Mouse (Mus musculus): ENCODE results near the gene B830017H08Rik.

Gene B830017H08Rik

DNA sequence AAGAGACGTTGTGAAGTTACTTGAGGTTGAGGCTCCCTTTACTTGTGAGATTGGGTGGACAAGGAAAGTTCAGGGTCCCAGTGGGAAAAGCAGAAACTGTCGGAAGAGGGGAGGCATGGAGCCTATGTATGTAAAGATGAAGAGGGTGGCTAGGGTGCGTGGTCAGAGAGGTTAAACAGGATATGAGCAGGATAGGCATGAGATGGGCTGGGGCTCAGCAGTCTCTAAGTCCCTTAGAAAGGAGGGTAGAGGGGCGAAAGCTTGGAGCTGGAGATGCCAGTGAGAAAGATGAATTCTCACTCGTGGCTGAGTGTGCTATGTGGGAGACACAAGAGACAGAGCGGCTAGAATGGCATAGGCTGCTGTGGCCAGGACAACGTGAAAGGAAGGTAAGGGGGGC, at the start of gene B830017H08Rik:
Gene B830017H08Rik (plus strand): TSS at position 301 of the 400 bp plus-strand sequence.
- no peak for DNase-seq (ENCODE audit: low spot score in 2 of 2)

DNA sequence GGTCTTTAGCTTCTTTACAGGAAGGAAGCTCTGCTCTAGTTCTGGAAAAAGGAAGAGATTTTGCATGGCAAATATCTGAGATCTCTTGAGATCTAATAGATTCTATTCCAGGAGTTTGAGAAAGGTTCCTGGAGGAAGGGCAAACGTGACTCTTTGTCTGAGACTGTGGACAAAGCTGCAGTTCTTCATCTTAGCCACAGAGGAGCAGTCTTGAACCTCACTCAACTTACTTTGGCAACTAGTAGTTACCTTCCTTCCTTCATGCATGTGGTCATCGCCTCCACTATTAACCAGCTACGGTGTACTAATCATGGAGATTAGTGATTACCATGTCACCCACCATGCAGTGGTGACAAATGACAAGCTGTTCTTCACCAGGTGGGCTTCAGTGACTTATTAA, 47.6 kb upstream of the B830017H08Rik start:
- no peak for DNase-seq (ENCODE audit: low spot score in 2 of 2)

DNA sequence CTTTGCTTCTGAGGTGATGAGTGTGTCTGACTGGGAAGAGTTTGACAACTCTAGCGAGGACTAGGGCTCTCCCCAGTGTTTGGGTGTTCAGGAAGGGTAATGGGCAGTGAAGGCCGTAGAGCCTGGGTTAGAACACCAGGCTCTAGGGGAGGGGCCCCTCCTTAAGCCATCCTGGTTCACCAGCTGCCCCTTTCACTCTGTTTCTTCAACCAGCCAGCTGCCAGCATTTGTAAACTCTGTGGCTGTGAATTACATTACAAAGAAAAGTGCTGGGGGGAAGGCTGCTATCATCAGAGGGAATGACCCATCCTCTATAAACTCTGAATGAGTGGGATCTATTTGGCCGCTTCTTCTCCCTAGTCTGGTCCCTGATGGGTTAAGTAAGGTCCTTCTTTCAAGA, 40.2 kb upstream of the B830017H08Rik start:
- no peak for DNase-seq (ENCODE audit: low spot score in 2 of 2)

DNA sequence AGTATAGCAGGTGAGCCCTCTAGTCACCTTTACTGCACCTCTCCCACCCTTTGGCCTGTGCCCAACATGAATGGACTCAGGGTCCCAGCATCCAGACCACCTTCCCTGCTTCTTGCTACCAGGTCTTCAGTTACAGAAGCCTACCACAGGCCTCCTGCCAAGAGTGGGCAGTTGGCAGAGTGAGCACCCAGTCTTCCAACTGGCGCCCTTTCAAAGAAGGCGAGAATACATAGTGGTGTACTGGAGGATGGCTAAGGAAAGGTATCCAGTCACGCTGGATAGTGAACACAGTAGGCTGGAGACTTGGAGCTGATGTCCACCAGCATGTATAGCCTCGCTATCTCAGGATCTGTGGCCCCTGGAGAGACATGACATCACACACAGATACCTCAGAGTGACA, 38.9 kb upstream of the B830017H08Rik start:
- DNase-seq (ENCODE audit: low spot score in 2 of 2): peak in 1 of 2 experiments; percentile 54

DNA sequence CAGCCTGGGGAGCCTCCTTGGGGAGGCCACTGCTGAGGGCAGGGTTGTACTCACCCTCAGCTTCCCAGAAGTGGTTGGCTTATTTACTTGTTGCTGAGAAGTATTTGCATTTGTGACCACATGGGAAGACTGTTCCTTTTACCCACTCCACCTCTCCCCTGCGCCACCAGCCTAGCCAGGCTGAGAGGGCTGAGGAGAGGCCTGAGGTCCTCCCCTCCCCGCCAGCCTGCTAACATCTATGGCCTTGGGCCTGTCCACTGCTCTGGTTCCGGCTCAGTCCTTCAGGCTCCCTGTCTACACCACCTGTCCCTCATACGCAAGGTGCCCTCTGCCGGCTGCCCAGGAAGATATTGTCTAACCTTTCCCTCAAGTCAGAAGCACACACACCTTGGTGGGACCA, 37.3 kb upstream of the B830017H08Rik start:
- no peak for DNase-seq (ENCODE audit: low spot score in 2 of 2)

DNA sequence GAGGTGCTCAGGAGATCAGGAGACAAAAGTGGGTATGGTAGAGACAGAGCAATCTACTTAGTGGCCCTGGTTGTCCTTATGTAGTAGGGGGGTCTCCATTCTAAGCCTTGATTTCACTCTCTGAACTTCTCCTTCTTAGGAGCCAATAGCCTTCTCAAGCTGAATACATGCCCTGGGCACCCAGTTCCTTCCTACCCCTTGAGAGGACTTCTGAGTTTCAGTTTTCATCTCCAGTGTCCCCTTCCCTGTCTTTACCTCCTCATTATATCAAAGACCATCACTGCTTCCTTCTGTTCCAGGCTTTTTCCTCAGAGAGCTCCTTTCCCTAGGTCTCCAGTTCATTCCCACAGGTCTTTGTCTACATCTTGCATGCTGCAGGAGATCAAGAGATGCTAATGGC, 36.4 kb upstream of the B830017H08Rik start:
- DNase-seq (ENCODE audit: low spot score in 2 of 2): no peak

DNA sequence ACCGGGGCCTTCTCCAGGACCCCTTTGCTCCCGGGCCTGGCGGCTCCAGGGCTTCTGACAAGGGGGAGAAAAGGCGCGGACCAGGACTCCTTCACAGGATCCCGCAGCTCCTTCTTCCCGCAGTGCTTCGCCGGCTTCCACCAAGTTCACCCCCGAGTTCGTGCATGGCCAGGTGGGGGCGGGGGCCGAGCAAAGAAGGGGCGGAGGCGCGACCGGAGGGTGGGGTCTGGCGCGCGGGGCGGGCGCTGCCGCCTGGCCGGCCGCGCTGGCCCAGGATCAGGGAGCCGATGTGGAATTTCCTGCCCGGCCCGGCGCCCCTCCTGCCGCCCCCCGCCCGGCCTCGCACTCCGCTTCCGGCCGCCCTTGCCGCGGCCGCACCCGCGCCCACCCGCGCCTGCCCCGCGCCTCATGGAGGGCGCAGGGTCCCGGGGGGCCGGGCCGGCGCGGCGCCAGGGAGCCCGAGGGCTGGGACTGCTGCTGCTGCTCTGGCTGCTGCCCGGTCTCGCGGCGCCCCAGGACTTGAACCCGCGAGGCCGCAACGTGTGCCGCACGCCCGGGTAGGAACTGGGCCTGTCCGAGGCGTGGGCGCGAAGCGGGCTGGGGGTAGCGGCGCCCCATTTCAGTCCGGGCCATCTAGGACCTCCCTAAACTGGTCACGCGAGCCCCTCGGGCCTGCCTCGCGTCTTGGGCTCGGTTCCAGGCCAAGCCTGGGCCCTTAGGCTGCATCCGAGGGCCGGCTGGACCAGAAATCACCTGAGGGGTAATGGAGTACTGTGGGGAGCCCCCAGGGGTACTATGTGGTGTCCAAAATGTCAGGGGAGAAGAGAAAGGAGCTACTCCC, 35.7 kb upstream of the B830017H08Rik start, which contains the start of gene Scarf2:
Gene Scarf2 (plus strand): TSS at position 312 of the 841 bp plus-strand sequence.
- no peak for DNase-seq (ENCODE audit: low spot score in 2 of 2)

DNA sequence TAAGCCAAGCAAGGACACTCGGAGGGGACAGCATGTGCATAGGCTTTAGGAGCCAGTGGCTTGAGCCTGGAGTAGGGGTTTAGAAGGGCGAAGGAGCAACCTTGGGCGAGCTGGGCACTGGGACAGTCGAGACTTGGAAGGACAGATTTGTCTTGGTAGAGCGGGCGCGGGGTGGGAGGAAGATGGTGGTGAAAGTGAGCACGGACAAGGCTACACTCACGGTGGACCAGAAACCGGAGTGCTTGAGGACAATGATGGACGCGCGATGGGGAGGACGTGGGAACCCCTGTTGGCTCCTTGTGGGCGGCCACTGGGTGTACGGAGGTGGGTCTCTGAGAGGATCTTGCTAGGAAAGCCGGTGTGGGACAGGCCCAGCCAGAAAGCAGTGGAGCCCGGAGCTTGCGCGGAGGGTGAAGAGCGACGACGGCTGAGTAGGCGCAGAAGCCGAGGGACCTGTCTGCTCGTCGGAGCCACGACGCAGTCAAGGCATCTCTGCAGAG, 35.1 kb upstream of the B830017H08Rik start:
- DNase-seq (ENCODE audit: low spot score in 2 of 2): no peak

DNA sequence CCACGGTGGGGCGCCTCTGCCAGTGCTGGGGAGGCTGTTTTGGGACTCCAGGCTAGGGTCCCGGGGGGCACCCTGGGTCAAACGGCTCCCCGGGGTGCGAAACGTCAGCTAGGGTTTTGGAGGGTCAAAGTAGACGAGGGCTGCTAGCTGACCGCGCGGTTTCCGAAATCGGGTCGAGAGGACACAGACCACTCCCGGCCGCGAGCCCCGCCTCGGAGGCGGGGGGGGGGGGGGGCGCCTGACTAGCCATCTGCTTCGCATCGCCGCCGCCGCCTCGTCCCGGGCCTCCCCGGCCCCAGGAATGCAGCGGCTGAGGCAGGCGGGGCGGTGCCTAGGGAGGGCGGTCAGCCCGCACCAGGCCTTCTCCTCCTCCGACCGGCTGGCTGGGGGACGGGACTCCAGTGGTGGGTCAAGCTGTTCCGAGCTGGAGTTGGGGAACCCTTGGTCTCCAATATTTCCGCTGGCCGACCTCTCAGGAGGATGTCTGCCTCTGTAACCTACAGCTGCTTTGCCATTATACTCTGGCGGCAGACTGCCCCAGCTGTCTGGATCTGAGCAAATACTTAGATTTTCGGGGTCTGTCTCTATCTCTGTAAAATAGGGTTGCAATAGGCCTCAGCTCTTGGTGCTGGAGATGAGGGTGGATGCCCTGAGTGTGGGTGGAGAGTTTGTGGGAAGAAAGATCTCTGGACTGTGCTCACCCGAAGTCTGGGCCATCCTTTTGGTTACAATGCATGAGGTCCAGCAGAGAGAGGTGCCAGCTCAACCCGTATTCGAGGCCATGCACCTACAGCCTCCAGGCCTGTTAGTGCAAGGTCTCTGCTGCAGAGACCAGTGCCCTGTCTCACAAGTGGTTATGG, 34.4 kb upstream of the B830017H08Rik start:
- DNase-seq (ENCODE audit: low spot score in 2 of 2): no peak

DNA sequence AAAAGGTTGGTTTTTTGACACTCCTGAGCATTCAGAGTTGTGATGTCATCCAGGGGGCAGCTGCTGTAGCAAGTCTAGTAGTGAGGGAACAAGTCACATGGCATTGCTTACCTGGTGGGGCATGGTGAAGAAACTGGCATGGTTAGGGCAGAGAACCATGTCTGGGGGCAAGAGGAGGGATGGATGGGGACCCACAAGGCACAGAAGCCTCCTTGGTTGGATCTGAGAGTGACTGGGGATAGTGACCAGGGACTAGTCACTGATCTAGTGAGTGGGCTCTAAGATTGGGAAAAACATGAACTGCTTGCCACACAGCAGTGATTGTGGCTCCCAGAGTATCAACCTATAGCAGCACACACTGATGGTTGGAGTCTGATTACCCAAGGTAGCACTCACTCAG, 33.3 kb upstream of the B830017H08Rik start:
- DNase-seq (ENCODE audit: low spot score in 2 of 2): no peak

DNA sequence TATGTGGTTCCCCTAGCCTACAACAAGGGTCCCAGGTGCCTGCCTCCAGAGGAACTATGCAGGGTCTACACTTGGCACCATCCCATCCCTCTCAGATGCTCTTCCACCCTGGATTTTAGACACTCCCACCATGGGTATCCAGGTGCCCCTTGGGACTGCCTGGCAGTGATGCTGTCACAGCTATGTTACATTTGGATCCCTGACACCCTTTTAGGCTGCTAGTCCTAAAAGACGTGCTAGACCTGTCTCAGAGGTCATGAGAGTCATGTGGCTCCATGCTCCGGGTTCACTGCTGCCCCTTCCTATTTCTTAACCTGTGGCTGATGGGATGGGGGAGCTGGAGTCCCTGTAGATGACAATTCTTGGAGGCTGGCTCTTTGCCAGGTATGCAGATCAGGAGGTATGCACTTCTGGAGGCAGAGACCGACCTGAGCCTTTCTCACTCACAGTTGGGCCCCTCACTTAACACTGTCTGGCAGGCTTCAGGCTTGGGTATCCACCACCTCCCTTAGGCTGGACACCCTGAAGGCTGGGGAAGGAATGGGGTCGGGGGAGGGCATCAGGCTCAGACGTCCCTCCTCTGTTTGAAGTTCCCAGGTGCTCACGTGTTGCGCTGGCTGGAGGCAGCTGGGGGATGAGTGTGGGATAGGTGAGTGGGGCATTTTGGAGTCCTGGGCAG, 31.0 kb upstream of the B830017H08Rik start:
- DNase-seq (ENCODE audit: low spot score in 2 of 2): no peak

DNA sequence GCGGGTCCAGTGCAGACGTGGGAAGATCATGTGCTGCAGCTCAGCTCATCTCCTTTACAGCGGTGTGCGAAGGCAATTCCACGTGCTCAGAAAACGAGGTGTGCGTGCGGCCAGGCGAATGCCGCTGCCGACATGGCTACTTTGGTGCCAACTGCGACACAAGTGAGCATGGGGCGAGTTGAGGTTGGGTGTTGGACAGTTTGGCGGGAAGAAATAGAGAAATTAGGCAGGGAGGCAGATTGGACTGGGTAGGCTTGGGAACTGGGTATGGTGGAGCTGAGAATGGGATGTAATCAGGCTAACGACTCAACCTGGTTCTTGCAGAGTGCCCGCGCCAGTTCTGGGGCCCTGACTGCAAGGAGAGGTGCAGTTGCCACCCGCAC, 30.5 kb upstream of the B830017H08Rik start:
- no peak for DNase-seq (ENCODE audit: low spot score in 2 of 2)

DNA sequence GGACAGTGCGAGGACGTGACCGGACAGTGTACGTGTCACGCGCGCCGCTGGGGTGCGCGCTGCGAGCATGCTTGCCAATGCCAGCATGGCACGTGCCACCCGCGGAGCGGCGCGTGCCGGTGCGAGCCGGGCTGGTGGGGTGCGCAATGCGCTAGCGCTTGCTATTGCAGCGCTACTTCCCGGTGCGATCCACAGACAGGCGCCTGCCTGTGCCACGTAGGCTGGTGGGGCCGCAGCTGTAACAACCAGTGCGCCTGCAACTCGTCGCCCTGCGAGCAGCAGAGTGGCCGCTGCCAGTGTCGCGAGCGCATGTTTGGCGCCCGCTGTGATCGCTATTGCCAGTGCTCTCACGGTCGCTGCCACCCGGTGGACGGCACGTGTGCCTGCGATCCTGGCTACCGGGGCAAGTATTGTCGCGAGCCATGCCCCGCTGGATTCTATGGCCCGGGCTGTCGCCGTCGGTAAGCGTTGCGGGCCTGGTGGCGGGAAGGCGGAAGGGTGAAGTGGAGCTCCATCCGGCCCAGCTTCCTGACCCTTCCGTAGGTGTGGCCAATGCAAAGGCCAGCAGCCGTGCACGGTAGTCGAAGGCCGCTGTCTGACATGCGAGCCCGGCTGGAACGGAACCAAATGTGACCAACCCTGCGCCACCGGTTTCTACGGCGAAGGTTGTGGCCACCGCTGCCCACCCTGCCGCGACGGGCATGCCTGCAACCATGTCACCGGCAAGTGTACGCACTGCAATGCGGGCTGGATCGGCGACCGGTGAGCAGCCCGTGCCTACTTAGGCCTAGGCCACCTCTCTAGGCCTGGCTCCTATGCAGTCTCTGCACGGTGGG, 29.9 kb upstream of the B830017H08Rik start:
- DNase-seq (ENCODE audit: low spot score in 2 of 2): peak in 1 of 2 experiments; percentile 59

DNA sequence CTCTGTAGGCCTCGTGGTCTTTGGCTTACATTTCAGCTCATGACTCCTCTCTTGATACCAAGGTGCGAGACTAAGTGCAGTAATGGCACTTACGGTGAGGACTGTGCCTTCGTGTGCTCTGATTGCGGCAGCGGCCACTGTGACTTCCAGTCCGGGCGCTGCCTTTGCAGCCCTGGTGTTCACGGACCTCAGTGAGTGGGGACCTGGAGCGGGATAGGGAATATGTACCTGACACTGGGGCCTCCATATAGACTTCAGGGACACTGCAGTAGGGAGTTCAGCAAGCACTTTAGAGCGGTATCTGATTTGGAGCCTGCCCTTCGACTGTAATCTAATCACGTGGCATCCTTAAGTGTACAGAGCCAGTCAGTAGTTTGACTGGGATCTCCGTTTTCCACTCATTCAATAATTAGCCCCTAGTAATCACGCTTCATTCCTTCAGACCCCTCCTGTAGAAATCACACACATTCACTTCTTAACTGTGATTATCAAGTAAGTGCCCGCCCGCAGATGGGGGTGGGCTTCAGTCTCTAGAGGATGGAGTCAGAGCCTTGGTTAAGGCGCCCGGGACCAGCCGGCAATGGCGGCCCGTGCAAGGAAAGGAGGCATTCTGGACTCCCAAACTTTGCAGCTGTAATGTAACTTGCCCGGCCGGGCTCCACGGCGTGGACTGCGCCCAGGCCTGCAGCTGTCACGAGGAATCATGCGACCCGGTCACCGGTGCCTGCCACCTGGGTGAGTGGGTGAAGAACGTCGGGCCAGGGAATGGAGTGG, 29.1 kb upstream of the B830017H08Rik start:
- DNase-seq (ENCODE audit: low spot score in 2 of 2): no peak

DNA sequence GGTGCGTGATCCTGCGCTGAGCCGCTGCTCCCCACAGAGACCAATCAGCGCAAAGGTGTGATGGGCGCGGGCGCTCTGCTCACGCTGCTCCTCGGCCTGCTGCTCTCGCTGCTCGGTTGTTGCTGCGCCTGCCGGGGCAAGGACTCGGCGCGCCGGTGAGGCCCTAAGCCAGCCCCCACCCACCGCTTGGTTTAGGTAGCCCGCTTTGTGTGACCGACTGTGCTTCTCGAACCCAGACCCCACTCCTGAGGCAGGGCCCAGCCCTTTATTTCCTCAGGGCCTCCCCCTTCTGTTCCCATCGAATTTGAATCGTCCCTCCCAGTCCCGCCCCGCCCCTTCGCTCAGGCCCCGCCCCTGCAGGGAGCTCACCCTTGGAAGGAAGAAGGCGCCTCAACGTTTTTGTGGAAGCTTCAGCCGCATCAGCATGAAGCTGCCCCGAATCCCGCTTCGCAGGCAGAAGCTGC, 28.4 kb upstream of the B830017H08Rik start:
- no peak for DNase-seq (ENCODE audit: low spot score in 2 of 2)

DNA sequence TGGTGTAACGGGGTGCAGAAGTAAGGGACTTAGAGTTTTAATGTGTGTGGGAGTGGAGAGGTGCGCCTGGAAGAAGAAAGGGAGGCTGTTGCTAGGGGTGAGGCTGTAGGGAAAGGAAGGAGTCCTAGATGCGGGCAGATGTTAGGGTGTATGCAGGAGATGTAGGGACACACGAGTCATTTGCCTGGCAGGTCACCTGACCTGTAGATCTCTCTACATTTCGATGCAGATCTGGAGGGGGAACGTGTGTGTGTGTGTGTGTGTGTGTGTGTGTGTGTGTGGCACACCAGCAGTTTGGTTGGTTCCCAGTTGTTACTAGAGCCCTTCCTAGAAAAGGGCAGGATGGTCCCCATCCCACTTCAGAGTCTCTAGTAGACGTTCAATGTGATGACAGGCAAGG, 27.9 kb upstream of the B830017H08Rik start:
- DNase-seq (ENCODE audit: low spot score in 2 of 2): no peak

DNA sequence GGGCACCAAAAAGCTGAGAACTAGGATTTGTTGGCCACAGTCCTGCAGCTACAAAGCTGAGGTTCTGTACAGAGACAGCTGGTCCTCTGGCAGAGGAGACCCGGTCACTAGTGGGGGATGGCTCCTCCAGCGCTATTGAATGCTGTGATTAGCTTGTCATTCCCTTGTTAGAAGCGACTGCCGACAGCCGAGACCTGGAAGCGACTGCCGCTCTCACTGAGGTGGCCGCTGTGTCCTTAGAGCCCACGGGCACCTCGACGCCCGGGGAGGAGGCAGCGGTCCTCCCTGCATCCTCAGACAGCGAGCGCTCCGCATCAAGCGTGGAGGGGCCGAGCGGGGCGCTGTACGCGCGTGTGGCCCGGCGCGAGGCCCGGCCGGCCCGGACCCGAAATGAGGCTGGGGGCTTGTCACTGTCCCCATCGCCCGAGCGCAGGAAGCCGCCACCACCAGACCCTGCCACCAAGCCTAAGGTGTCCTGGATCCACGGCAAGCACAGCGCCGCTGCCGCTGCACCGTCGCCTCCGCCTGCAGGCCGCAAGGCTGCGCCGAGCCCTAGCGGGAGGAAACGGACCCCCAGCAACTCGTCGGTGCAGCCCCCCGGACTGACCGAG, 26.2 kb upstream of the B830017H08Rik start:
- no peak for DNase-seq (ENCODE audit: low spot score in 2 of 2)

DNA sequence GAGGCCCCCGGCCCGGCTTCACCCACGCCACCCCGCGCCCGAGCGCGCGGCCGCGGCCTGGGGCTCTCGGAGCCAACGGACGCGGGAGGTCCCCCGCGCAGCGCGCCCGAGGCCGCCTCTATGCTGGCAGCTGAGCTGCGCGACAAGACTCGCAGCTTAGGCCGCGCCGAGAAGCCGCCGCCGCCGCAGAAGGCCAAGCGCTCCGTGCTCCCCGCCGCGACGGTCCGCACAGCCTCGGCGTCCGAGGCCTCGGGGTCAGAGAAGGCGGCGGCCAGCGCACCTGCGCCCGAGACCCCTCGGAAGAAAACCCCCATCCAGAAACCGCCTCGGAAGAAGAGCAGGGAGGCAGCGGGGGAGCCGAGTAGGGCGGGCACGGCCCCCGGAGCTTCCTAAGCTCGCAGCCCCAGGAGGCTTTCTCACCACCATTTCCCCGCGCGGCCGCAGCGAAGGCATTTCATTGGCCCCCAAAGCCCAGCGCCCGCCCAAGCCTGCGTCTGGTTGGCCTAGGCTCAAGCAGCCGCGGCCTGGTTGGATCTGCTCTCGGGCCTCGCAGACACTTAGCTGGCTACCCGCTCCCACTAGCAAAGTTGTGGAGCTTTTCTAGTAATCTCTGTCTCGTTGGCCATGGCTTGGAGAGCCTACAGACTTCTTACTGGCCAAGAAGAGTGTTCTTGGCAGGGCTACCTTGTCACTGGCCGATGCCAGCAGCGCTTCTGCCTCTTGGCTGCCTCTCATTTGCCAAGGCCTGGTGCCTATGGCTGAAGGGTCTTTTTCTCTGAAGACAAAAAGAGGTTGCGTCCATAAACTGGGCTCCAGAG, 25.5 kb upstream of the B830017H08Rik start:
- peak; percentile 53 to 87 for DNase-seq (ENCODE audit: low spot score in 2 of 2)

DNA sequence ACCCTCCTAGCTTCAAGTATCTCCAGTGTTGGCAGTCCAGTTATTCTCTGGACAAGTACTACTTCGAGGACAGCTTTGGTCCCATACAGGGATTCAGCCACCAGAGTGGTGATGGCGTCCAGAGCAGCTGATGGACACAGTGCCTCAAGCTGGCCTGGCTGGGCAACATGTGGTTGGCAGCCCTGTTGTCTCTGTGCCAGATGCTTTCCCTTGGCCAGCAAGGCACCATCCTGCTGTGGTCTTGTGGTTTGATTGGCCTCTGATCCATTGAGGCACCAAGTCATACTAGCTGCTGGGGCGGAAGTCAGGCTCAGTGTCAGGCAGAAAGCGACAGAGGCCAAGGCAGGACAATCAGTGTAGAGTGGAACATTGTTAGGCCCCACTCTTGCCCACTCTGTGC, 23.8 kb upstream of the B830017H08Rik start:
- no peak for DNase-seq (ENCODE audit: low spot score in 2 of 2)
